Mouse (Mus musculus) embryonic stem cell, embryonic (primary cell): ENCODE results near the gene Tbc1d9b.

Source experiments
- CTCF ChIA-PET, 4 experiments: fragments of 300-600 bp in 2 of 4; fragments of 350-600 bp in 2 of 4; sonication (Branson Sonifier 250); formaldehyde crosslinking; loops; one replicate each; lab custom pipeline; 2022; ENCODE audit warnings: inconsistent platforms in 2 of 4; lab: Charles Lee
- POLR2A ChIA-PET, 4 experiments: fragments of 300-600 bp in 2 of 4; fragments of 350-600 bp in 2 of 4; sonication (Branson Sonifier 250); formaldehyde crosslinking; loops; one replicate each; lab custom pipeline; 2022; ENCODE audit warnings: antibody characterized with exemption in 4 of 4, inconsistent platforms in 1 of 4; lab: Charles Lee

The Tbc1d9b gene

GRCm38 (mm10) chr11:50206037-50206436 lies 74.8 kb downstream of the Tbc1d9b start:
- ChIA-PET POLR2A (interaction anchor here in 3 of 4 experiments (0.8 to 34.0 kb wide), 18 partner anchors 9 to 171 kb away, joined by 3 to 742 read pairs (median 7); partner anchors contain the start of genes Mrnip (in 2 of the 3), Hnrnph1 (in 1 of the 3), Maml1 (in 1 of the 3) and Mgat4b (in 1 of the 3)), CTCF (interaction anchor here in 1 of 4 experiments (0.7 kb wide), 1 partner anchor 44 kb away, joined by 3 read pairs; no protein-coding TSS in a partner anchor)

- POLR2A ChIA-PET, result interaction anchor here in 3 of 4 experiments (0.7 to 19.1 kb wide), 24 partner anchors 7 to 170 kb away, joined by 3 to 742 read pairs (median 6); partner anchors contain the start of genes Mrnip (in 2 of the 3), Hnrnph1 (in 1 of the 3), Maml1 (in 1 of the 3) and Tbc1d9b (in 1 of the 3)
- CTCF ChIA-PET, result interaction anchor here in 1 of 4 experiments (0.6 kb wide), 1 partner anchor 1647 kb away, joined by 6 read pairs; no protein-coding TSS in a partner anchor
Observed at GRCm38 (mm10) chr11:50207344-50207743, 76.1 kb downstream of the Tbc1d9b start.

- POLR2A ChIA-PET, result interaction anchor here in 3 of 4 experiments (0.6 to 19.1 kb wide), 24 partner anchors 7 to 1034 kb away, joined by 3 to 742 read pairs (median 8); partner anchors contain the start of genes Mrnip (in 2 of the 3), Hnrnph1 (in 1 of the 3) and Maml1 (in 1 of the 3)
- CTCF ChIA-PET, result interaction anchor here in 1 of 4 experiments (0.6 kb wide), 1 partner anchor 1646 kb away, joined by 6 read pairs; no protein-coding TSS in a partner anchor
Observed at GRCm38 (mm10) chr11:50208039-50208438, 76.8 kb downstream of the Tbc1d9b start.

GRCm38 (mm10) chr11:50210101-50210504 lies 78.9 kb downstream of the Tbc1d9b start:
- CTCF ChIA-PET, result interaction anchor here (0.5 to 1.9 kb wide), 11 partner anchors 15 to 1058 kb away, joined by 3 to 7 read pairs (median 4); partner anchors contain the start of gene Mrnip (in 1 of the 4)
- POLR2A ChIA-PET, result interaction anchor here (0.5 to 19.1 kb wide), 125 partner anchors 8 to 1393 kb away, joined by 3 to 742 read pairs (median 5); partner anchors contain the start of genes Hnrnph1 (in 3 of the 4), Maml1 (in 3 of the 4), Mrnip (in 3 of the 4) and Tbc1d9b (in 3 of the 4)

GRCm38 (mm10) chr11:50210505-50211151 lies 79.4 kb downstream of the Tbc1d9b start, which contains the start of the genes Sqstm1 and Mgat4b:
Sqstm1 (minus strand) TSS chr11:50210827.
Mgat4b (plus strand) TSS chr11:50210890.
- CTCF ChIA-PET, result interaction anchor here (0.6 to 2.8 kb wide), 14 partner anchors 14 to 1058 kb away, joined by 3 to 9 read pairs (median 4); partner anchors contain the start of gene Mrnip (in 1 of the 4)
- POLR2A ChIA-PET, result interaction anchor here (0.5 to 19.1 kb wide), 129 partner anchors 8 to 1393 kb away, joined by 3 to 742 read pairs (median 5); partner anchors contain the start of genes Hnrnph1 (in 3 of the 4), Maml1 (in 3 of the 4), Mrnip (in 3 of the 4) and Tbc1d9b (in 3 of the 4)

- ChIA-PET CTCF (interaction anchor here in 3 of 4 experiments (0.6 to 2.8 kb wide), 10 partner anchors 12 to 497 kb away, joined by 3 to 9 read pairs (median 3); no protein-coding TSS in a partner anchor), POLR2A (interaction anchor here (0.5 to 19.1 kb wide), 95 partner anchors 9 to 225 kb away, joined by 3 to 742 read pairs (median 8); partner anchors contain the start of genes Hnrnph1 (in 3 of the 4), Ltc4s (in 3 of the 4), Maml1 (in 3 of the 4) and Mrnip (in 3 of the 4))
Observed at GRCm38 (mm10) chr11:50211322-50212059, 80.3 kb downstream of the Tbc1d9b start.

- ChIA-PET CTCF (interaction anchor here in 3 of 4 experiments (0.6 to 2.8 kb wide), 10 partner anchors 11 to 498 kb away, joined by 3 to 9 read pairs (median 3); no protein-coding TSS in a partner anchor), POLR2A (interaction anchor here (0.6 to 19.1 kb wide), 71 partner anchors 9 to 1437 kb away, joined by 3 to 742 read pairs (median 7); partner anchors contain the start of genes Ltc4s (in 3 of the 4), Mrnip (in 3 of the 4), Canx (in 2 of the 4) and Hnrnph1 (in 2 of the 4))
Observed at GRCm38 (mm10) chr11:50212060-50212739, 81.0 kb downstream of the Tbc1d9b start.

- CTCF ChIA-PET, result interaction anchor here in 3 of 4 experiments (0.6 to 2.8 kb wide), 7 partner anchors 10 to 99 kb away, joined by 3 to 9 read pairs (median 3); no protein-coding TSS in a partner anchor
- POLR2A ChIA-PET, result interaction anchor here in 3 of 4 experiments (0.7 to 19.1 kb wide), 63 partner anchors 9 to 1436 kb away, joined by 3 to 742 read pairs (median 5); partner anchors contain the start of genes Ltc4s (in 3 of the 3), Mrnip (in 3 of the 3), Hnrnph1 (in 2 of the 3) and Maml1 (in 2 of the 3)
Observed at GRCm38 (mm10) chr11:50212848-50213758, 81.9 kb downstream of the Tbc1d9b start.

- ChIA-PET POLR2A (interaction anchor here in 3 of 4 experiments (1.1 to 19.1 kb wide), 14 partner anchors 10 to 163 kb away, joined by 3 to 742 read pairs (median 32); partner anchors contain the start of genes Mrnip (in 2 of the 3), Hnrnph1 (in 1 of the 3), Ltc4s (in 1 of the 3) and Maml1 (in 1 of the 3)), CTCF (interaction anchor here in 2 of 4 experiments (0.6 to 2.3 kb wide), 3 partner anchors 11 to 19 kb away, joined by 3 to 5 read pairs (median 4); no protein-coding TSS in a partner anchor)
Observed at GRCm38 (mm10) chr11:50214631-50215030, 83.4 kb downstream of the Tbc1d9b start.

- ChIA-PET POLR2A (interaction anchor here in 3 of 4 experiments (0.8 to 19.1 kb wide), 13 partner anchors 3 to 162 kb away, joined by 3 to 742 read pairs (median 9); partner anchors contain the start of genes Mrnip (in 2 of the 3), Canx (in 1 of the 3), Mgat4b (in 1 of the 3) and Sqstm1 (in 1 of the 3)), CTCF (interaction anchor here in 3 of 4 experiments (0.6 to 2.1 kb wide), 7 partner anchors 9 to 538 kb away, joined by 3 to 14 read pairs (median 4); partner anchors contain the start of gene Mrnip (in 1 of the 3))
Observed at GRCm38 (mm10) chr11:50215633-50216032, 84.4 kb downstream of the Tbc1d9b start.

- CTCF ChIA-PET, result interaction anchor here in 2 of 4 experiments (0.6 to 2.1 kb wide), 11 partner anchors 8 to 670 kb away, joined by 3 to 14 read pairs (median 4); no protein-coding TSS in a partner anchor
- POLR2A ChIA-PET, result interaction anchor here (0.6 to 19.1 kb wide), 36 partner anchors 4 to 634 kb away, joined by 3 to 742 read pairs (median 5); partner anchors contain the start of genes Canx (in 2 of the 4), Maml1 (in 2 of the 4), Mgat4b (in 2 of the 4) and Mrnip (in 2 of the 4)
Observed at GRCm38 (mm10) chr11:50216724-50217366, 85.6 kb downstream of the Tbc1d9b start.

- CTCF ChIA-PET, result interaction anchor here in 3 of 4 experiments (0.7 to 2.0 kb wide), 7 partner anchors 9 to 231 kb away, joined by 3 to 12 read pairs (median 4); no protein-coding TSS in a partner anchor
- POLR2A ChIA-PET, result interaction anchor here in 3 of 4 experiments (0.6 to 19.1 kb wide), 38 partner anchors 5 to 428 kb away, joined by 3 to 742 read pairs (median 4); partner anchors contain the start of genes Mrnip (in 3 of the 3), Mgat4b (in 2 of the 3), Sqstm1 (in 2 of the 3) and Canx (in 1 of the 3)
Observed at GRCm38 (mm10) chr11:50217811-50218210, 86.6 kb downstream of the Tbc1d9b start.

GRCm38 (mm10) chr11:50219833-50220232 lies 88.6 kb downstream of the Tbc1d9b start:
- ChIA-PET POLR2A (interaction anchor here in 3 of 4 experiments (0.8 to 19.1 kb wide), 10 partner anchors 4 to 30 kb away, joined by 3 to 742 read pairs (median 250); partner anchors contain the start of genes Mgat4b (in 3 of the 3), Sqstm1 (in 3 of the 3) and Mrnip (in 1 of the 3)), CTCF (interaction anchor here in 1 of 4 experiments (0.8 kb wide), 1 partner anchor 12 kb away, joined by 5 read pairs; no protein-coding TSS in a partner anchor)
